Mouse (Mus musculus): ENCODE results near the gene Ifna14. TPM values are rescaled to one million over a fixed set of nuclear protein-coding genes. Genes with fewer than 3 reads are reported as not detected.

Gene Ifna14
- polyA plus RNA-seq, 1 experiment from 2014 or later = not detected

GRCm38 (mm10) chr4:88534903-88535302, 36.7 kb downstream of the Ifna14 start:
- 53% methylated on average over 1 of the region's 1 CpGs for WGBS
- ATAC-seq (ENCODE audit: insufficient number of reproducible peaks, low FRiP score, low TSS enrichment, low read depth) = no peak
- H3K27me3 ChIP-seq = no peaks in the 10 kb centered on the region
- H3K4me3 ChIP-seq (replicated peaks) = no peak overlapping the region
- H3K27ac ChIP-seq (replicated peaks) = no peak overlapping the region
- peaks cover 13% of the 10 kb centered on the region; the same call in 1 of the 2 replicates for H3K4me1 ChIP-seq
- H3K36me3 ChIP-seq = no peaks in the 10 kb centered on the region
- no peak overlapping the region for H3K4me2 ChIP-seq (replicated peaks)
- H3K9ac ChIP-seq = no peak overlapping the region
- no peaks in the 10 kb centered on the region for H3K9me3 ChIP-seq (replicated peaks)

- Histone ChIP-seq H3K36me3 (no peaks in the 10 kb centered on the region), H3K4me2 (replicated peaks) (no peak overlapping the region), H3K27me3 (no peaks in the 10 kb centered on the region), H3K4me1 (peaks cover 13% of the 10 kb centered on the region; the same call in 1 of the 2 replicates), H3K9ac (no peak overlapping the region), H3K4me3 (replicated peaks) (no peak overlapping the region), H3K9me3 (replicated peaks) (no peaks in the 10 kb centered on the region), H3K27ac (replicated peaks) (no peak overlapping the region)
- WGBS = 93% methylated on average over 2 of the region's 2 CpGs
- ATAC-seq (ENCODE audit: insufficient number of reproducible peaks, low FRiP score, low TSS enrichment, low read depth) = no peak
Observed at GRCm38 (mm10) chr4:88533499-88533898, 38.1 kb downstream of the Ifna14 start.

- no peaks in the 10 kb centered on the region for H3K4me1 ChIP-seq
- 73% methylated on average over 2 of the region's 2 CpGs for WGBS
- no peak for ATAC-seq (ENCODE audit: insufficient number of reproducible peaks, low FRiP score, low TSS enrichment, low read depth)
- no peak overlapping the region for H3K4me2 ChIP-seq (replicated peaks)
- H3K27ac ChIP-seq (replicated peaks) = no peak overlapping the region
- no peaks in the 10 kb centered on the region for H3K9me3 ChIP-seq (replicated peaks)
- H3K27me3 ChIP-seq = no peaks in the 10 kb centered on the region
- H3K9ac ChIP-seq = no peak overlapping the region
- H3K4me3 ChIP-seq (replicated peaks) = no peak overlapping the region
- no peaks in the 10 kb centered on the region for H3K36me3 ChIP-seq
Observed at GRCm38 (mm10) chr4:88530892-88531291, 40.7 kb downstream of the Ifna14 start.

GRCm38 (mm10) chr4:88530271-88530670, 41.3 kb downstream of the Ifna14 start:
- no peaks in the 10 kb centered on the region for H3K4me1 ChIP-seq
- ATAC-seq (ENCODE audit: insufficient number of reproducible peaks, low FRiP score, low TSS enrichment, low read depth) = no peak
- no peak overlapping the region for H3K9ac ChIP-seq
- no peak overlapping the region for H3K4me2 ChIP-seq (replicated peaks)
- 45% methylated on average over 4 of the region's 4 CpGs for WGBS
- H3K27ac ChIP-seq (replicated peaks) = no peak overlapping the region
- H3K4me3 ChIP-seq (replicated peaks) = no peak overlapping the region
- H3K36me3 ChIP-seq = no peaks in the 10 kb centered on the region
- H3K9me3 ChIP-seq (replicated peaks) = no peaks in the 10 kb centered on the region
- H3K27me3 ChIP-seq = no peaks in the 10 kb centered on the region

GRCm38 (mm10) chr4:88526379-88527049, 45.1 kb downstream of the Ifna14 start:
- no peak for ATAC-seq (ENCODE audit: insufficient number of reproducible peaks, low FRiP score, low TSS enrichment, low read depth)
- H3K27ac ChIP-seq (replicated peaks) = no peak overlapping the region
- H3K4me1 ChIP-seq = no peaks in the 10 kb centered on the region
- no peak overlapping the region for H3K4me2 ChIP-seq (replicated peaks)
- no peak overlapping the region for H3K4me3 ChIP-seq (replicated peaks)
- H3K36me3 ChIP-seq = no peaks in the 10 kb centered on the region
- H3K9ac ChIP-seq = no peak overlapping the region
- 82% methylated on average over 5 of the region's 5 CpGs for WGBS
- H3K27me3 ChIP-seq = no peaks in the 10 kb centered on the region; the same call in 1 of the 2 replicates
- H3K9me3 ChIP-seq (replicated peaks) = no peaks in the 10 kb centered on the region

GRCm38 (mm10) chr4:88525393-88525792, 46.2 kb downstream of the Ifna14 start:
- Histone ChIP-seq H3K4me3 (replicated peaks) (no peak overlapping the region), H3K4me2 (replicated peaks) (no peak overlapping the region), H3K27me3 (no peaks in the 10 kb centered on the region; the same call in 1 of the 2 replicates), H3K4me1 (no peaks in the 10 kb centered on the region), H3K9ac (no peak overlapping the region), H3K27ac (replicated peaks) (no peak overlapping the region), H3K9me3 (replicated peaks) (no peaks in the 10 kb centered on the region), H3K36me3 (no peaks in the 10 kb centered on the region)
- 81% methylated on average over 3 of the region's 3 CpGs for WGBS
- no peak for ATAC-seq (ENCODE audit: insufficient number of reproducible peaks, low FRiP score, low TSS enrichment, low read depth)

GRCm38 (mm10) chr4:88523241-88523640, 48.4 kb downstream of the Ifna14 start:
- no peaks in the 10 kb centered on the region for H3K36me3 ChIP-seq
- H3K4me1 ChIP-seq = no peaks in the 10 kb centered on the region
- no peak for ATAC-seq (ENCODE audit: insufficient number of reproducible peaks, low FRiP score, low TSS enrichment, low read depth)

GRCm38 (mm10) chr4:88522674-88523073, 48.9 kb downstream of the Ifna14 start, which contains the start of gene Ifnb1:
Gene Ifnb1 (minus strand): TSS chr4:88522774.
- Histone ChIP-seq H3K9me3 (replicated peaks) (no peaks in the 10 kb centered on the region), H3K27ac (replicated peaks) (no peak within 1 kb of the TSS), H3K4me3 (replicated peaks) (no peak within 1 kb of the TSS), H3K4me2 (replicated peaks) (no peak within 1 kb of the TSS), H3K4me1 (no peaks in the 10 kb centered on the region), H3K36me3 (no peaks in the 10 kb centered on the region), H3K27me3 (no peaks in the 10 kb centered on the region; the same call in 1 of the 2 replicates), H3K9ac (no peak within 1 kb of the TSS)
- 91% methylated on average over 4 of the region's 4 CpGs for WGBS
- ATAC-seq (ENCODE audit: insufficient number of reproducible peaks, low FRiP score, low TSS enrichment, low read depth) = no peak

More at GRCm38 (mm10) chr4:88523241-88523640, 48.4 kb downstream of the Ifna14 start:
- H3K9ac ChIP-seq = no peak overlapping the region
- no peaks in the 10 kb centered on the region; the same call in 1 of the 2 replicates for H3K27me3 ChIP-seq
- no peak overlapping the region for H3K4me3 ChIP-seq (replicated peaks)
- no peak overlapping the region for H3K27ac ChIP-seq (replicated peaks)
- H3K4me2 ChIP-seq (replicated peaks) = no peak overlapping the region
- H3K9me3 ChIP-seq (replicated peaks) = no peaks in the 10 kb centered on the region

Other genes starting within 250 kb of the Ifna14 start
- gene Hacd4, start 132.9 kb downstream of the Ifna14 start, polyA plus RNA-seq (2015; fragmentation: Nextera tagmentation; extraction: Ambion mirVana) = 11.8 and 12.1 TPM in 2 replicates
- not detected in 2 replicates for gene Ifnb1, start 49.0 kb downstream of the Ifna14 start, polyA plus RNA-seq (2015; fragmentation: Nextera tagmentation; extraction: Ambion mirVana)
- not detected in 2 replicates for gene Ifna15, start 13.6 kb downstream of the Ifna14 start, polyA plus RNA-seq (2015; fragmentation: Nextera tagmentation; extraction: Ambion mirVana)
- gene Ifna9, start 20.6 kb upstream of the Ifna14 start, polyA plus RNA-seq (2015; fragmentation: Nextera tagmentation; extraction: Ambion mirVana) = not detected in 2 replicates
- not detected in 2 replicates for gene Ifna12, start 31.6 kb upstream of the Ifna14 start, polyA plus RNA-seq (2015; fragmentation: Nextera tagmentation; extraction: Ambion mirVana)
- not detected in 2 replicates for gene C87499, start 62.6 kb upstream of the Ifna14 start, polyA plus RNA-seq (2015; fragmentation: Nextera tagmentation; extraction: Ambion mirVana)
- not detected in 2 replicates for gene Ifna13, start 72.7 kb upstream of the Ifna14 start, polyA plus RNA-seq (2015; fragmentation: Nextera tagmentation; extraction: Ambion mirVana)
- gene Ifna16, start 105.1 kb upstream of the Ifna14 start, polyA plus RNA-seq (2015; fragmentation: Nextera tagmentation; extraction: Ambion mirVana) = not detected in 2 replicates
- gene Ifna2, start 112.1 kb upstream of the Ifna14 start, polyA plus RNA-seq (2015; fragmentation: Nextera tagmentation; extraction: Ambion mirVana) = not detected in 2 replicates
- not detected in 2 replicates for gene Ifnab, start 119.6 kb upstream of the Ifna14 start, polyA plus RNA-seq (2015; fragmentation: Nextera tagmentation; extraction: Ambion mirVana)
- 0.72 and 1.2 TPM in 2 replicates for gene Gm26566, start 150.0 kb upstream of the Ifna14 start, polyA plus RNA-seq (2015; fragmentation: Nextera tagmentation; extraction: Ambion mirVana)
- 90.9 and 93.4 TPM in 2 replicates for gene Klhl9, start 150.7 kb upstream of the Ifna14 start, polyA plus RNA-seq (2015; fragmentation: Nextera tagmentation; extraction: Ambion mirVana)
- not detected in 2 replicates for gene Gm13271, start 183.1 kb upstream of the Ifna14 start, polyA plus RNA-seq (2015; fragmentation: Nextera tagmentation; extraction: Ambion mirVana)
- gene Gm13283, start 188.3 kb upstream of the Ifna14 start, polyA plus RNA-seq (2015; fragmentation: Nextera tagmentation; extraction: Ambion mirVana) = 0.32 and 0.75 TPM in 2 replicates
- gene Gm13290, start 202.0 kb upstream of the Ifna14 start, polyA plus RNA-seq (2015; fragmentation: Nextera tagmentation; extraction: Ambion mirVana) = 0.49 and 0.58 TPM in 2 replicates
- not detected in 2 replicates for gene Gm13289, start 205.1 kb upstream of the Ifna14 start, polyA plus RNA-seq (2015; fragmentation: Nextera tagmentation; extraction: Ambion mirVana)
- gene Gm13272, start 208.1 kb upstream of the Ifna14 start, polyA plus RNA-seq (2015; fragmentation: Nextera tagmentation; extraction: Ambion mirVana) = not detected in 2 replicates
- gene Ifnz, start 210.3 kb upstream of the Ifna14 start, polyA plus RNA-seq (2015; fragmentation: Nextera tagmentation; extraction: Ambion mirVana) = 0.28 and 0.69 TPM in 2 replicates
- gene Gm13276, start 213.9 kb upstream of the Ifna14 start, polyA plus RNA-seq (2015; fragmentation: Nextera tagmentation; extraction: Ambion mirVana) = 1.0 TPM in 1 of 2 replicates, not detected in the other
- not detected in 2 replicates for gene Gm13277, start 216.8 kb upstream of the Ifna14 start, polyA plus RNA-seq (2015; fragmentation: Nextera tagmentation; extraction: Ambion mirVana)
- gene Gm13278, start 219.8 kb upstream of the Ifna14 start, polyA plus RNA-seq (2015; fragmentation: Nextera tagmentation; extraction: Ambion mirVana) = not detected in 2 replicates
- not detected in 2 replicates for gene Gm13275, start 222.7 kb upstream of the Ifna14 start, polyA plus RNA-seq (2015; fragmentation: Nextera tagmentation; extraction: Ambion mirVana)
- not detected in 2 replicates for gene Gm13279, start 225.6 kb upstream of the Ifna14 start, polyA plus RNA-seq (2015; fragmentation: Nextera tagmentation; extraction: Ambion mirVana)
- gene Gm13285, start 227.9 kb upstream of the Ifna14 start, polyA plus RNA-seq (2015; fragmentation: Nextera tagmentation; extraction: Ambion mirVana) = 1.7 TPM in 2 replicates
- gene Gm13287, start 231.5 kb upstream of the Ifna14 start, polyA plus RNA-seq (2015; fragmentation: Nextera tagmentation; extraction: Ambion mirVana) = not detected in 2 replicates
- not detected in 2 replicates for gene Gm13288, start 233.7 kb upstream of the Ifna14 start, polyA plus RNA-seq (2015; fragmentation: Nextera tagmentation; extraction: Ambion mirVana)
- gene Ifna7, start 244.4 kb upstream of the Ifna14 start, polyA plus RNA-seq (2015; fragmentation: Nextera tagmentation; extraction: Ambion mirVana) = not detected in 2 replicates
- gene Ifna11, start 248.2 kb upstream of the Ifna14 start, polyA plus RNA-seq (2015; fragmentation: Nextera tagmentation; extraction: Ambion mirVana) = not detected in 2 replicates

Measured in embryonic facial prominence, embryonic 15.5 days (tissue).